Mouse (Mus musculus): Measurements from ENCODE around the gene Rnf214. TPM values are rescaled to one million over a fixed set of nuclear protein-coding genes. Genes with fewer than 3 reads are reported as not detected.

Rnf214 gene
- polyA plus RNA-seq, 1 experiment from 2014 or later: 70.4 TPM

- no peak overlapping the region for H3K27ac ChIP-seq
- H3K36me3 ChIP-seq: peaks cover 41% of the 10 kb centered on the region
- no peak overlapping the region for H3K4me2 ChIP-seq
- no peak overlapping the region for H3K4me3 ChIP-seq
- H3K4me1 ChIP-seq: peaks cover 32% of the 10 kb centered on the region
- H3K27me3 ChIP-seq: no peaks in the 10 kb centered on the region
- H3K9ac ChIP-seq: no peak overlapping the region
- WGBS: 65% methylated on average over 11 of the region's 11 CpGs
- no peaks in the 10 kb centered on the region for H3K9me3 ChIP-seq
- no peak for ATAC-seq (ENCODE audit: insufficient number of reproducible peaks, insufficient read depth, low FRiP score, low TSS enrichment, low read depth)
Measured at GRCm38 (mm10) chr9:45932571-45933415, 26.1 kb upstream of the Rnf214 start.

GRCm38 (mm10) chr9:45931958-45932357 is 25.2 kb upstream of the Rnf214 start:
- 67% methylated on average over 1 of the region's 1 CpGs for WGBS
- H3K4me2 ChIP-seq: no peak overlapping the region
- peaks cover 46% of the 10 kb centered on the region for H3K36me3 ChIP-seq
- H3K9ac ChIP-seq: no peak overlapping the region
- no peaks in the 10 kb centered on the region for H3K27me3 ChIP-seq
- no peak overlapping the region for H3K27ac ChIP-seq
- ATAC-seq (ENCODE audit: insufficient number of reproducible peaks, insufficient read depth, low FRiP score, low TSS enrichment, low read depth): no peak
- H3K9me3 ChIP-seq: no peaks in the 10 kb centered on the region
- no peak overlapping the region for H3K4me3 ChIP-seq
- peaks cover 32% of the 10 kb centered on the region for H3K4me1 ChIP-seq

GRCm38 (mm10) chr9:45929285-45929684 is 22.6 kb upstream of the Rnf214 start:
- Histone ChIP-seq H3K36me3 (peaks cover 64% of the 10 kb centered on the region), H3K27ac (no peak overlapping the region), H3K4me1 (peaks cover 18% of the 10 kb centered on the region), H3K27me3 (no peaks in the 10 kb centered on the region), H3K9ac (no peak overlapping the region), H3K4me3 (no peak overlapping the region), H3K9me3 (no peaks in the 10 kb centered on the region), H3K4me2 (no peak overlapping the region)
- ATAC-seq (ENCODE audit: insufficient number of reproducible peaks, insufficient read depth, low FRiP score, low TSS enrichment, low read depth): no peak
- 85% methylated on average over 5 of the region's 5 CpGs for WGBS

GRCm38 (mm10) chr9:45919895-45920294 is 13.2 kb upstream of the Rnf214 start:
- 76% methylated on average over 1 of the region's 1 CpGs for WGBS
- Histone ChIP-seq H3K4me3 (no peak overlapping the region), H3K27me3 (no peaks in the 10 kb centered on the region), H3K4me1 (no peaks in the 10 kb centered on the region), H3K9me3 (no peaks in the 10 kb centered on the region), H3K36me3 (peaks cover 85% of the 10 kb centered on the region), H3K9ac (no peak overlapping the region), H3K4me2 (no peak overlapping the region), H3K27ac (no peak overlapping the region)
- ATAC-seq (ENCODE audit: insufficient number of reproducible peaks, insufficient read depth, low FRiP score, low TSS enrichment, low read depth): no peak

GRCm38 (mm10) chr9:45917041-45917934 is 10.6 kb upstream of the Rnf214 start:
- Histone ChIP-seq H3K27ac (no peak overlapping the region), H3K9ac (no peak overlapping the region), H3K9me3 (no peaks in the 10 kb centered on the region), H3K4me3 (no peak overlapping the region), H3K36me3 (peaks cover 94% of the 10 kb centered on the region), H3K4me2 (no peak overlapping the region), H3K27me3 (no peaks in the 10 kb centered on the region), H3K4me1 (no peaks in the 10 kb centered on the region)
- WGBS: 92% methylated on average over 5 of the region's 5 CpGs
- ATAC-seq (ENCODE audit: insufficient number of reproducible peaks, insufficient read depth, low FRiP score, low TSS enrichment, low read depth): no peak

GRCm38 (mm10) chr9:45915659-45916058 is 8.9 kb upstream of the Rnf214 start:
- ATAC-seq (ENCODE audit: insufficient number of reproducible peaks, insufficient read depth, low FRiP score, low TSS enrichment, low read depth): no peak
- Histone ChIP-seq H3K36me3 (peaks cover 96% of the 10 kb centered on the region), H3K9ac (no peak overlapping the region), H3K4me1 (no peaks in the 10 kb centered on the region), H3K4me2 (no peak overlapping the region), H3K4me3 (no peak overlapping the region), H3K27ac (no peak overlapping the region), H3K9me3 (no peaks in the 10 kb centered on the region), H3K27me3 (no peaks in the 10 kb centered on the region)
- whole genome bisulfite sequencing: 91% methylated on average over 2 of the region's 2 CpGs

GRCm38 (mm10) chr9:45911673-45912072 is 5.0 kb upstream of the Rnf214 start:
- Histone ChIP-seq H3K9me3 (no peaks in the 10 kb centered on the region), H3K36me3 (peaks cover 76% of the 10 kb centered on the region), H3K27ac (no peak overlapping the region), H3K9ac (no peak overlapping the region), H3K4me3 (no peak overlapping the region), H3K4me2 (no peak overlapping the region), H3K27me3 (no peaks in the 10 kb centered on the region), H3K4me1 (peaks cover 12% of the 10 kb centered on the region)
- WGBS: 70% methylated on average over 1 of the region's 1 CpGs
- no peak for ATAC-seq (ENCODE audit: insufficient number of reproducible peaks, insufficient read depth, low FRiP score, low TSS enrichment, low read depth)

GRCm38 (mm10) chr9:45910995-45911394 is 4.3 kb upstream of the Rnf214 start:
- Histone ChIP-seq H3K27me3 (no peaks in the 10 kb centered on the region), H3K4me3 (no peak overlapping the region), H3K9ac (no peak overlapping the region), H3K36me3 (peaks cover 69% of the 10 kb centered on the region), H3K4me2 (no peak overlapping the region), H3K4me1 (peaks cover 12% of the 10 kb centered on the region), H3K27ac (no peak overlapping the region), H3K9me3 (no peaks in the 10 kb centered on the region)
- WGBS: 91% methylated on average over 3 of the region's 3 CpGs
- no peak for ATAC-seq (ENCODE audit: insufficient number of reproducible peaks, insufficient read depth, low FRiP score, low TSS enrichment, low read depth)

GRCm38 (mm10) chr9:45907078-45907428 is 342 bp upstream of the Rnf214 start:
- WGBS: under 1% methylated on average over 19 of the region's 19 CpGs
- peak; percentile 35 for ATAC-seq (ENCODE audit: insufficient number of reproducible peaks, insufficient read depth, low FRiP score, low TSS enrichment, low read depth)
- Histone ChIP-seq H3K27me3 (no peaks in the 10 kb centered on the region), H3K9ac (peak overlapping the region; percentile 90), H3K4me2 (peak overlapping the region; percentile 80), H3K9me3 (no peaks in the 10 kb centered on the region), H3K4me1 (peaks cover 23% of the 10 kb centered on the region), H3K4me3 (peak overlapping the region; percentile 86), H3K36me3 (peaks cover 47% of the 10 kb centered on the region), H3K27ac (peak overlapping the region; percentile 90)

- under 1% methylated on average over 22 of the region's 27 CpGs for WGBS
- peak; percentile 23; the same call in 1 of the 2 replicates for ATAC-seq (ENCODE audit: insufficient number of reproducible peaks, insufficient read depth, low FRiP score, low TSS enrichment, low read depth)
- peaks cover 42% of the 10 kb centered on the region for H3K36me3 ChIP-seq
Measured at GRCm38 (mm10) chr9:45905811-45906237, 887 bp downstream of the Rnf214 start.

GRCm38 (mm10) chr9:45905196-45905595 is 1.5 kb downstream of the Rnf214 start:
- Histone ChIP-seq H3K4me2 (peak overlapping the region; percentile 80), H3K27ac (peak overlapping the region; percentile 90; the same call in 1 of the 2 replicates), H3K9ac (peak overlapping the region; percentile 90), H3K9me3 (no peaks in the 10 kb centered on the region), H3K4me1 (peaks cover 23% of the 10 kb centered on the region), H3K27me3 (no peaks in the 10 kb centered on the region), H3K4me3 (peak overlapping the region; percentile 86), H3K36me3 (peaks cover 39% of the 10 kb centered on the region)
- ATAC-seq (ENCODE audit: insufficient number of reproducible peaks, insufficient read depth, low FRiP score, low TSS enrichment, low read depth): no peak
- 52% methylated on average over 4 of the region's 4 CpGs for WGBS

More at GRCm38 (mm10) chr9:45905811-45906237, 887 bp downstream of the Rnf214 start:
- peak overlapping the region; percentile 90 for H3K27ac ChIP-seq
- H3K9ac ChIP-seq: peak overlapping the region; percentile 90
- H3K4me1 ChIP-seq: peaks cover 23% of the 10 kb centered on the region
- H3K9me3 ChIP-seq: no peaks in the 10 kb centered on the region
- no peaks in the 10 kb centered on the region for H3K27me3 ChIP-seq
- peak overlapping the region; percentile 86 for H3K4me3 ChIP-seq
- H3K4me2 ChIP-seq: peak overlapping the region; percentile 80

All from embryonic facial prominence, embryonic 13.5 days (tissue).